Mouse (Mus musculus): ENCODE results near the gene Bud31. TPM values are rescaled to one million over a fixed set of nuclear protein-coding genes. Genes with fewer than 3 reads are reported as not detected.
A peak's percentile ranks its signal among the peaks of the same experiment; 100 is the strongest.
"Not testable (repeated sequence)": the region's sequence is repeated elsewhere in the genome, so short reads cannot be mapped to it uniquely, and the experiment has no call there.

Gene Bud31
- 10 to 100 TPM; 70.3 to 76.5 (median 74.1) TPM for total RNA-seq (2022)

DNA sequence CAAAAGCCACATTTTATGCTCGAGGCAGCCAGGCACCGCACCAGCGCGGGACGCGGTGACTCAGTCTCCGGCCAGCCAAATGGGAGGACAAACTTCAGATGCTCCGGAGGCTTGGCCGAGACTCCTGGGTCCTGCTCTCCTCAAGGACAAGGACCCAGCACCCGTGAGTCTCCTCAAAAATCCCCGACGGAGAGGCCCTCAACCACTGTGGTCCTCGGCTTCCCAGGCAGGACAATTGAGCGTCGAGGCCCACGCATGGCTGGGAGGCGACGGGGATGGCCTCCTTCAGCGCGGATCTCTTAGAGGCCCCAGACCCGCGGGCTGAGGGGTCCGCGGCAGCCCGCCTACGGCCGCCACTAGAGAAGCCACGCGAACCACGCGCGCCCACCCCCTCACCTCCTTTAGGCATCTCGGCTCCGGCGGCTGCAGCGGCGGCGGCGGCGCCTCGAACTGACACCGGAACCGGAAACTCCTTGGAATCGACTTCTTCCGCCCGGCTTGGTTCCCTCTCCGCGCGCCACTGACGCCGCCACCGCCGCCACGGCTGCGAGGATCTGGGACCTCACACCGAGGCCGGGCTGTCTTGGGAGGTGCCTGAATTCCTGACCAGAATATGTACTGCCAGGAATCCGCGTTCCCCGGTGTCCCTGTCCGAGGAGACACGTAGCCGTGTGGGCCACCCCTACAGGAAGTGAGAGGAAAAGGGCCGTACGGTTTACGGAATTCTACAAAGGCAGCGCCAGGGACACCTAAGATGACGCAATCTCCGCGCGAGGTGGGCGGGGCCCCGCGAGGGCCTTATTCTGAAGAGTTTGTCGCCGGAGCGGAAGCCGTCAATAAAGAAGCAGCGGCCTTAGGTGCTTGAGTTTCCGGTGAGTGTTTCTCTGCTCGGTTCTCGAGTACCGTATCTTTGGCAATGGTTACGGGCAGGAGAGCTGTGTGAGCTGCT lies at the start of gene Bud31, which contains the start of gene Pdap1:
Bud31 (plus strand) TSS at position 792 of the 949 bp plus-strand sequence.
Pdap1 (minus strand) TSS at position 668 of the 949 bp plus-strand sequence.
- peak; percentile 91 to 98 for DNase-seq (ENCODE audit: low spot score in 2 of 2)

DNA sequence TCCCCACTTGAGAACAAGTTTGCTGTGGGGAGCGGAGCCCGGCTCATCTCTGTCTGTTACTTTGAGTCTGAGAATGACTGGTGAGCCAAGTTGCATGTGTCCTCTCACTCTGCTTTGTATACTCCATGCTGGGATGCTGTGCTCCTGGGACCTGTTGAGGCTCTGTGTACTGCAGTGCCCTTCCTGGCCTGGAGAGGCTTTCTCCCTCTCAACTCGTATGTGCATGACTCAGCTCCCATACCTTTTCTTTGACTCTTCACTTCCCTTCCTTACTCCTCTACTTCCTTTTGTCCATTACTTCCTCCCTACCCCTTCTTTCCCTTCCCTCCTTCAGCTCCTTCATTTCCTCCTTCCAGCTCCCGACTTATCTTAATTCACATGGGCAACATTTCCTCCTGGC lies 44.0 kb upstream of the Bud31 start:
- DNase-seq (ENCODE audit: low spot score in 2 of 2), result no peak

DNA sequence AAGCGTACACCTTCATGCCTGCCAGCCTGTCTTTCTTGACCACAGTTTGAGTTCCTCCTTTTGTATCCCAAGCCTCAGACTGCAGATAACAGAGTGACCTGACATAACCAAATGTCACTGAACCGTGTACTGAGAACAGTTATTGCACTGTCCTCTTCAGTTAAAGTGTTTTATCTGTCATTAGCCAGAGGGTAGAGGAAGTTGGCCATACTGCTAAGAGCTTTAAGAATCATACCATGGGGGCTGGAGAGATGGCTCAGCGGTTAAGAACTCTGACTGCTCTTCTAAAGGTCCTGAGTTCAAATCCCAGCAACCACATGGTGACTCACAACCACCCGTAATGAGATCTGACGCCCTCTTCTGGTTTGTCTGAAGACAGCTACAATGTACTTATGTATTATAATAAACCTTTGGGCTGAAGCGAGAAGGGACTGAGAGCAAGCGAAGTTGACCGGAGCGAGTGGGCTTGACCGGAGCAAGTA lies 41.8 kb upstream of the Bud31 start:
- DNase-seq (ENCODE audit: low spot score in 2 of 2), result no peak

DNA sequence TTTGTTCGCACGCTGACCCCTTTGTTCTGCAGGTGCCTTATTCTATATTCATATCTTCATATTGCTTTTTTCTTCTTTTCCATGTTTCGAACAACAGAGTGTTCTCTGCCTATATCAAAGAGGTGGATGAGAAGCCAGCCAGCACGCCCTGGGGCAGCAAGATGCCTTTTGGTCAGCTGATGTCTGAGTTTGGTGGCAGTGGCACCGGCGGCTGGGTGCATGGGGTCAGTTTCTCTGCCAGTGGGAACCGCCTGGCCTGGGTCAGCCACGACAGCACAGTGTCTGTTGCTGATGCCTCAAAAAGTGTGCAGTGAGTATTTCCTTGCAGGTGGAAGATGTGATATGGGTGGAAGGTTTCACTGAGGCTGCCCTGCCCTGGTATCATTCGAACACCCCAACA lies 39.2 kb upstream of the Bud31 start:
- no peak for DNase-seq (ENCODE audit: low spot score in 2 of 2)

DNA sequence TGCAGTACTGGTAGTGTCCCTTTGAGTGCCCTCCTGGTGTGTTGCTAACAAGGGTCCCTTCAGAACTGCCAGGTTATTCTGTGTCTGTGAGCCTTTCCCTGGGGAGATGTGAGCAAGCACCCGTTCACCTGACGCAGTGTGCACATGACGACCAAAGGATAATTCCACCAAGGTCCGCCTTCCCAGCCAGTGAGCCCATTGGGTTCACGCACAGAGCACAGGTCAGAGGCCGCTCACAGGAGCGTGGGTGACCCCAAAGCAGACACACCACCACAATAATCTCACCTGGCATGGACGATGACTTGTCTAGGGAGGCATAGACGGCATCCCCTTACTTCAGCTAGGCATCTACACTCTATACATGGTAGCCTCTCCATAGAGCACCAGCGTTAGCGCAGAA lies 38.7 kb upstream of the Bud31 start:
- DNase-seq (ENCODE audit: low spot score in 2 of 2), result not testable (repeated sequence)

DNA sequence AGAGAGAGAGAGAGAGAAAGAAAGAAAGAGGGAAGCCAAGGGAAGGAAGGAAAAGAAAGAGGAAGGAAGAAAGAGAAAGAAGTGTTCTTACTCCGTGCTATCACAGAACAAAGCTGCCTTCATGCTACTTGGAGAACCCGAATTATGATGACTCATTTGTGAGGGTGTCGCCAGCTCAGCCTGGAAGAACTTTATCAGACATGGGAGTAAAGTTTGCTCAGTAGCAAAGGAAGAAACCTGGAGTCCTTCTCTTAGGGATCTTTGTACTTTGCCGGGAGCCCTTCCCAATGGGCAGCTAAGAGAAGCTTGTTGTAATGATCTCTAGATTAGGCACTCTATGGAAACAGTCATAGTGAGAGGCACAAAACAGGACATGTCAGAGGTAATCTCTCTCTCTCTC lies 37.5 kb upstream of the Bud31 start:
- DNase-seq (ENCODE audit: low spot score in 2 of 2), result no peak

DNA sequence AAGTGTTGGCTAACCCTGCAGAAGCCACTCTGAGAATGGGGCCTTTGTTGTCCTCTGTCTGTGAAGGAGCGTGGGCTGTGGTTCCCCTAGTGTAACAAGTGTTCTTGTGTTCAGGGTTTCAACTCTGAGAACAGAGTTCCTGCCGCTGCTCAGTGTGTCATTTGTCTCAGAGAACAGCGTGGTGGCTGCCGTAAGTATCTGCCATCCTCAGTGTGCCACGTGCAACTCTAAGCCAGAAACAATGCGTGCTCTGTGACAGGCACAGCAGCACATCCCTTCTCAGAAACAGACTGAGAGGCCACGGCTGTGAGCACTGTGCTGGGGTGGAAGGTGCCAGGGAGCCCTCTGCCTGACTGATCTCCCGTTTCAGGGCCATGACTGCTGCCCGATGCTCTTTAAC lies 35.8 kb upstream of the Bud31 start:
- DNase-seq (ENCODE audit: low spot score in 2 of 2), result no peak

DNA sequence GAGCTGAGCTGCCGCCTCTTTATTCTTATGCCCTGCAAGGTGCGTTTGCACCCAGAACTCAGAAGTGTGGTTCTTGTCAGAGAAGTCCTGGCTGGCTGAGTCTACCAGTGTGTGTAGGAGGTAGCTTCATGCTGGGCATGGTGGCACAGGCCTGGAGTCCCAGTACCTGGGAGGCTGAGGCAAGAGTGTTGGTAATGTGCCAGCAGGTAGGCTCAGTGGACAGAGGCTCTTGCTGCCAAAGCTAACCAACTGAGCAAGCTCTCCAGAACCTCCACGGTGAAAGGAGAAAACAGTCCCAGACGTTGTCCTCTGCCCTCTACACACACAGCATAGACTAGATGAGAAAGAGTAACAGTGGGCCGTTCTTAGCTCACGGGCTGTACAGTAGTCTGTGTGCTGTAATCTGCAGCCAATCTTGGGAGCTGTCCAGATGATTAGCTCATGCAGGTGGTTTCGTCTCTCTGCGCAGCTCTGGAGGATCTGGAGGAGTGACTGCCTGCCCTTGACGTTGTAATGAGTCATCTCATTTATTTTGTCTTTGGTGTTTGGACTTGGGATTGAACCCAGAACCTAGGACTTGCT lies 34.4 kb upstream of the Bud31 start:
- DNase-seq (ENCODE audit: low spot score in 2 of 2), result no peak

DNA sequence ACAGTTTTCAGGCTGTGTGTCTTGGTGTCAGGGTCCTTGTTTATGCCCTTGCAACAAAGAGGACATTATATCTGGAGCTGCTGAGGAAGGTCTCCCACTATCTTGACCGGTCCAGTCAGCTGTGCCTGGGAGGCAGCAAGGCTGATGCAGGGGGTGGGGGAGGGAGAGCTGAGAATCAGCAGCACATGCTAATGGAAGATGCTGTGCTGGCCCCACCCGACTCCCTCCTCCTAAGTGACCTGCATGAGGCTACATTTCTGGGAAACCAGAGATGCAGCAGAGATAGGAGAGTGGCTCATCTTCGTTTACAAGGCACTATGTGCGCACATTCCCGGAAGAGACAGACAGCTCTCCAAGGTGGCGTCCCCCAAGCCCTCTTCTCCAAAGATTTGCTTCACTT lies 29.8 kb upstream of the Bud31 start:
- DNase-seq (ENCODE audit: low spot score in 2 of 2), result no peak

DNA sequence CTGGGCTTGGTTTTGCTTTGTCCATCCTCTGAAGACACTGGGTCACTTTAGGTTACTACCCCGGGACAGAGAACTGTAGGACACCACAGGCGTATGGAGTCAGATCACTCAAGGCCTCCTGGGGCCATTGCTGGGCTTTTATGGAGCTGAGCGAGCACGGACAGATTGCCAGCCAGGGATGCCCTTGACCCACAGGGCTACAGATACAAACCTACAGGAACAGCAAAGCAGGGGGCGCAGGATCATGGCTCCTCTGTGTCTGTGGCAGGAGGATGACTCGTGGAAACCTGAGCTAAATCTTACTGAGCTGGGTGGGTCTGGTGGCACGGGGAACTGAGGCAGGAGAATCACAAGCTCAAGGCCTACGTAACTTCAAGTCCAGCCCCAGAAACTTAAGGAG lies 27.6 kb upstream of the Bud31 start:
- DNase-seq (ENCODE audit: low spot score in 2 of 2), result no peak

DNA sequence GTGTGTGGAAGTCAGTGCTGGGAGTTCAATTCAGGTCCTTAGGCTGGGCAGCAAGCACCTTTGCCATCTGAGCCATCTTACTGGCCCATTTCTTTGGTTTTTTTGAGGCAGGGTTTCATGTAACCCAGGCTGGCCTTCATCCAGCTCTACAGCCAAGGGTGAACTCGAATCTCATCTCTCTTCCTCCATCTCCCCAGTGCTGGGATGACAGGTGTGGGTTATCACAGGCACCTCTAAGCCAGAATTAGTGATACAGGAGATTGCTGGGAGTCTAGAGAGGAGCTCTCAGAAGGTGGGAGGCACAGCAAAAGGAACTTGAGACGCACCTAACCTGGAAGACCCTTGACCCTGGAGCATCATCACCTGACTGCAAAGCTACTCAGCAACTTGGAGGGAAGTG lies 26.7 kb upstream of the Bud31 start:
- no peak for DNase-seq (ENCODE audit: low spot score in 2 of 2)

DNA sequence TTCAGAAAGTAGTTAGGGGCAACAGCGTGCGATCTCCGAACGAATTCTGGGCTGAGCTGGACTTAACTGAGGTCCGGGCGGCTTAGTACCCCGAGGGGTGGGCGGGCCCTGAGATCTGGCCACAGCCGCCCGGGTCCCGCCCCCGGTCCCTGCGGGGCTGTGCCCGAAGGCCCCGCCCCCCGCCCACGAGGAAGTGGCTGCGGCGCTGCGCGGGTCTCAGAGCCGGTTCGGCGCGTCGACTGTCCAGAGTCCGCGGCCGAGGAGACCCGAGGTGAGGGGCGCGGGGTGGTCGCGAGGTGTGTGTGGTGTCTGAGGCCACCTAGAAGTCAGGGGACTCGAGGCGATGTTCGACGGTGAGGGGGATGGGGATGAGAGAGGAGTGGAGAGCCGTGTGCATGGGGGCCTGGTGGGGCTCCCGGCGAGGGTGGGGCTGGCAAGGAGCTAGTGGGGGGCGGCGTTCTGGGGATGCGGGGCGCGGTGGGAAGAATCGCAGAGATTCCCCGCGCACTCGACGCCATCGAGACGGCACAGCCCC lies 26.0 kb upstream of the Bud31 start, which contains the start of gene Arpc1b:
Arpc1b (plus strand) TSS at position 145 of the 535 bp plus-strand sequence.
- no peak for DNase-seq (ENCODE audit: low spot score in 2 of 2)

DNA sequence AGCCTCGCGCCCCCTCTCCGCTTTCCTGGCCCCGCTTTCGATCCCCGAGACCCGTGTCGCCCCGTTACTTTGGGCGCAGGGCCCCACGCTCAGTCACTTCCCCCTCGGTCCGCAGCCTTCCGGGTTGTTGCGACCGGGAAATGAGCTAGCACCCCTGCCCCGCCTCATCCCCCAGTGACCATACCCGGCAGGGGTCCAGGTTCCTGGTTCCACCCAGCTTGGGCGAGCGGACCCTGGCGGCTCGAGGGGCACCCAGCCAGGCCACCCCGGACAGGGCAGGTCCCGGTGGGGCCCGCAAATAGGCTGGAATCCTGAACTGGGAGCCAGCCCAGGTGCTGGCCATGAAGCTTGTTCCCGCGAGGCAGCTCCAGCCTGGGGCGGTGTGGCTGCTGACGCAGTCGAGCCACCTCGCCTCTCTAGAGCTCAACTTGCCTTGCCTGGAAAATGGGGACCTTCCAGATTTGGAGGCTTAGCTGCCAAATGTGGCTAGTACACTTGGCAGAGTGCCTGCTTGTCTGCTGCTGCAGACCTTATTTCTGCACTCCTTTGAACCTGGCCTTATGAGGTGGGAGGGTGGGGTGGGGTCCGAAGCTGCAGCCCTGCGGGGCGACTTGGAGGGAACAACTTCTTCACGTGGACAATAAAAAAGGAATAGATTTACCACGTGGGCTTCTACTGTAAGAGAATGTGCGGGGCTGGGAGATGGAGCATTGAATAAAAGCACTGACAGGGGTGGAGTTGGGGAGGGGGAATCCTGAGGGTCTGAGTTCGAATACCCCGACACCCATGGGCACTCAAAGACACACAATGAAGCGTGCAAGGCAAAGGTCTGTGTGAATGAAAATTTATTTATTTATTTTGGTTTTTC lies 25.3 kb upstream of the Bud31 start:
- no peak for DNase-seq (ENCODE audit: low spot score in 2 of 2)

DNA sequence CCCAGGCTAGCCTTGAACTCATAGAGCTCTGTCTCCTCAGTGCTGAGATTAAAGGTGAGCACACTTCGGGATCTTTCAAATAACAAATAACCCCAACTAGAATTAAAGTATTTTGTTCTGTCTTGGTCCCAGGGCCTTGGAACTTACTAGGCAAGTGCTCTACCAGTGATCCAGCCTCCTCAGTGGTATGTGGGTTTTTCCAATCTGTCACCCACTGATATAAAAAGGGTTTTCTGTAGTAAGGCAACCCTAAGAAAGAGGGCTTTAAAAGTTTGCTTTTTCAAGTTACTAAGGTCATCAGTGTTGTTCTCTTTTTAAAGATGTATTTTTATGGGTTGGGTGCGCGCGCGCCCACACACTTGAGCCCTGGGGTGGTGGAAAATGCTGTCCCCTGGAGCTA lies 24.4 kb upstream of the Bud31 start:
- DNase-seq (ENCODE audit: low spot score in 2 of 2), result no peak

DNA sequence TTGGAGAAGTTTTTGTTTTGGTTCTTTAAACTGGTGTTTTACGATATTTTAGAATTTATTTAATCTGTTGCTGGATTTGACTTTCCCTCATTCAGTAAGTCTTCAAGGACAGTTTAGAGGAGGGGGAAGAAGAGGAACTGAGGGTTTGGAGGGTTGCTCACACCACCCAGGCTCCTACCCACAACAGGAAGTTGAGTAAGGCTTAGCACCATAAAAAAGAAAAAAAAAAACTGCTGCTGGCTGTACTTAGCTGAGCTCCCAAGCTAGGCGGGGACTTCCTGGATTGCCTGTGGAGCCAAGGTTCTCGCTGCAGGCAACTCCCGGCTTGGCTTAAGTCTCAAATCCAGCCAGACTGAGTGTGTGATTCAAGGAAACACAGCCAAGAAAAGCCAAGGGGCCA lies 23.8 kb upstream of the Bud31 start:
- no peak for DNase-seq (ENCODE audit: low spot score in 2 of 2)

DNA sequence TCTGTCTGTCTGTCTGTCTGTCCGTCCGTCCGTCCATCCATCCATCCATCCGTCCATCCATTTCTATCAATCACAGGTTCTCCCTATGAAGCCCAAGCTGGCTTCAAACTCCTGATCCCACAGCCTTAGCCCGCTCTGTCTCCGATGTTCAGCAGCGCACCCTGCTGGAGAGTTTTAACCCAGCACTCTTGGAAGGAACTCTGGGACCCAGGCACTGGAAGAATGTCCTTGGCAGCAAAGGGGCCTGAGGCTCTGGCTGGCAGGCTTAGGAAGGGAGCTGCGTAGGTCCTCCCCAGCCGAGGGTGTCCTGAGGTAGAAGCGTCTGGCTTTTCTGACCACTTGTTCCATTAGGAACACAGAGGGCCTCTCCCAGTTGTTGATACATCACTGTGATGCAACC lies 23.2 kb upstream of the Bud31 start:
- no peak for DNase-seq (ENCODE audit: low spot score in 2 of 2)

DNA sequence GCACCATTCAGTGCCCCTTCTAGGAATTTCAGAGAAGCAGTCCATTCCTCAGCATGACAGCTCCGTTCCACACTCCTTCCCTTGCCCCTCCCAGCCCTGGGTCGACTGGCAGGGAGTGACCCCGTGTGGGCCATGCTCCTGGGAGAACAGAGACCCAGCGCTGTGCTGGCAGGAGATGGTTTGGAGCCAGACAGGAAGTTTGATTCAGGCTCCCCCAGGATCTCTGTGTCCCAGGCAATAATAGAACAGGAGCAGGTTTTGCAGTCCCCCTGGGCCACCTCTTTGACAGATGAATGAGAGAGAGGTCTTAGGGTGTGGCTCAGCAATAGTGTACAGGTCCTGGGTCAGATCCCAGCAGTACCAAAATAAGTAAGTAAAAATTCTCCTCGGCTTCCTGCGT lies 22.2 kb upstream of the Bud31 start:
- no peak for DNase-seq (ENCODE audit: low spot score in 2 of 2)

DNA sequence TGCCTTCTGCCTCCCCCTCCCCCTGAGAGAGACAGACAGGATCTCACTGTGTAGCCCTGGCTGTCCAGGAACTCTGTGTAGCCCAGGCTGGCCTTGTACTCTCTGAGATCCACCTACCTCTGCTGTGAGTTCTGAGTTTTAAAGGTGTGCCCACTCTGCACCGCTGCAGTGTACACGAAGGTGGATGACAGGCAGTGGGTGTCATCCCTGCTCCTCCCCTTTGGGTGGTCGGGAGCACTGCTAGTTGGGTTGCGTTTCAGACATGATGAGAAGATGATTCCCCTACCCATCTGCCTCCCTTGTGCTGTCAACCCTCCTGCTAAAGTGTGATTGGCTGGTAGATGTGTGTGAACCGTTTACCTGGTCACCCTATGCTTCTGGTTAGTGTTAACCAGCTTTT lies 21.7 kb upstream of the Bud31 start:
- DNase-seq (ENCODE audit: low spot score in 2 of 2), result no peak

DNA sequence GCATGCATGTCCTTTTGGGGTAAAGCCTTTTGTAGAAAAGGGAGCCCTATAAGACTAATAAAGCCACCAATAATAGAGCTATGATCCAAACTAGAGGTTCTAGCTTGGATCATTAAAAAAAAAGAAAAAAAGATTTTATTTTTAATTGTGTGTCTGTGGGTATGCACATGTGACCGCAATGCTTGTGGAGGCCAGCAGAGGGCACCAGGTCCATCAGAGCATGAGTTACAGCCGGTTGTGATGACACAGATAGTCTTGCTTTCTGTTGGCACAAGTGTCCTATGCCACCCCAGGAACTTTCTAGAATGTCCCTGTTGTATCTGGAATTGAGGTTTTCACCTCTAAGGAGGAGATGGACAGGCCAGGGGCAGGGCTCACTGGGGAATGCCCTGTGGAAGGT lies 20.8 kb upstream of the Bud31 start:
- DNase-seq (ENCODE audit: low spot score in 2 of 2), result no peak

DNA sequence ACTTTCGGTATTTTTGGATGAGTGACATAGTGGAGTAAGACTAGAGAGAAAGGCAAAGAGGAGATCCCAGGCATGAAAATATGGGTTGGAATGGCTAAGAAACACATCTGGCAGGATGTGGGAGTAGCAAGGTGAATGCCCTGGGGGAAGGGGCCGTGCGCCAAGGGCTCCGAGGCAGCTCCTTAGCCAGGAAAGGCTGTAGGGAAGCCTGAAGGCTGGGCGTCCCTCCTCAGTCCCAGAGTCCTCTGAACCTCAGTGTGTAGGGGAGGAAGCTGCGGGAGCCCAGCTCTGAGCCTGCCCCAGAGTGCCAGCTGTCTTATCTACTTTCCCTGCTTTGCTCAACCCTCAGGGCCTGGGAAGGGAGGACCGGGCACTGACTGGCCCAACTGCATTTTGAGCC lies 19.2 kb upstream of the Bud31 start:
- DNase-seq (ENCODE audit: low spot score in 2 of 2), result no peak

DNA sequence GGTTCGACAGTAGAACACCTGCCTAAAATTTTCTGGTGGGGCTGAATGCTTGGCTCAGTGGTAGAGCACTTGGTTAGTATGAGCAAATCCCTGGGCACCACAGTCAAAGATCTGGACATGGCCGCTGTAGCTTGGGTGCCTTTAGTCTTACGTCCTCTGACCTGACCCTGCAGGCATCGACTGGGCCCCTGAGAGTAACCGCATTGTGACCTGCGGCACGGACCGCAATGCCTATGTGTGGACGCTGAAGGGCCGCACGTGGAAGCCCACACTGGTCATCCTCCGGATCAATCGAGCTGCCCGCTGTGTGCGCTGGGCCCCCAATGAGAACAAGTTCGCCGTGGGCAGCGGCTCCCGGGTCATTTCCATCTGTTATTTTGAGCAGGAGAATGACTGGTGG lies 16.8 kb upstream of the Bud31 start:
- no peak for DNase-seq (ENCODE audit: low spot score in 2 of 2)

Data from left cerebral cortex, adult 8-10 months (tissue).